Mouse (Mus musculus) kidney, postnatal 0 days (tissue): ENCODE results near the gene Map7. TPM values are rescaled to one million over a fixed set of nuclear protein-coding genes. Genes with fewer than 3 reads are reported as not detected.

Experiments used
- ATAC-seq: fragments of 200-750 bp; cut with Nextera tagmentation; replicated peaks from 2 replicates; pipeline ENCODE4 v1.8.0; 2017; ENCODE audit warnings: low read depth, moderate number of reproducible peaks, moderate TSS enrichment, moderate library complexity; ENCODE audit not compliant: low FRiP score
- DNase-seq: peaks from one replicate; pipeline ENCODE4 v3.0.0-alpha.2; 2016; ENCODE audit warnings: low spot score
- H3K27ac ChIP-seq: fragments of 300-500 bp; sonication (generic); 2 replicates; pipeline ENCODE4 v1.5.1; 2014; ENCODE audit warnings: mild to moderate bottlenecking
- H3K27me3 ChIP-seq: fragments of 300-500 bp; sonication (generic); 2 replicates; pipeline ENCODE4 v1.6.1; 2014; ENCODE audit warnings: low read length, mixed read lengths; ENCODE audit not compliant: insufficient read depth
- H3K36me3 ChIP-seq: fragments of 300-500 bp; sonication (generic); 2 replicates; pipeline ENCODE4 v1.6.1; 2014; ENCODE audit warnings: low read length, mixed read lengths; ENCODE audit not compliant: insufficient read depth
- H3K4me1 ChIP-seq: fragments of 300-500 bp; sonication (generic); replicated peaks from 2 replicates; pipeline ENCODE4 v1.6.1; 2014; ENCODE audit warnings: antibody characterized with exemption, low read length, mixed read lengths; ENCODE audit not compliant: insufficient read depth
- H3K4me2 ChIP-seq: fragments of 300-500 bp; sonication (generic); 2 replicates; pipeline ENCODE4 v1.6.1; 2014; ENCODE audit warnings: mild to moderate bottlenecking, low read length, moderate library complexity, mixed read lengths
- H3K4me3 ChIP-seq: fragments of 300-500 bp; sonication (generic); replicated peaks from 2 replicates; pipeline ENCODE4 v1.5.1; 2014; ENCODE audit warnings: low read depth, low read length
- H3K9ac ChIP-seq: fragments of 300-500 bp; sonication (generic); 2 replicates; pipeline ENCODE4 v1.6.1; 2014; ENCODE audit warnings: low read depth, low read length
- H3K9me3 ChIP-seq: fragments of 300-500 bp; sonication (generic); replicated peaks from 2 replicates; pipeline ENCODE4 v1.6.1; 2016; ENCODE audit warnings: low read length, inconsistent platforms, mixed read lengths
- CTCF ChIP-seq: IDR thresholded peaks from 2 replicates; pipeline ENCODE4 v1.5.1; 2016; ENCODE audit warnings: antibody characterized with exemption, low read depth, mild to moderate bottlenecking, moderate library complexity
- microRNA-seq: library from miRNA; unstranded; fragments of <30 nt; microRNA quantifications from one replicate; pipeline ENCODE4, GENCODE M21; 2016
- polyA plus RNA-seq: library from polyadenylated mRNA; unstranded; fragments of >200 nt; fragmentation: Nextera tagmentation; extraction: Ambion mirVana; gene quantifications from 2 replicates; pipeline ENCODE4 v1.2.1, GENCODE M21; 2015

Gene Map7
- polyA plus RNA-seq, 1 experiment from 2014 or later: 31.2 TPM

GRCm38 (mm10) chr10:20326226-20326625, 178.0 kb downstream of the Map7 start:
- Histone ChIP-seq H3K36me3 (peaks cover 41% of the 10 kb centered on the region), H3K27me3 (no peaks in the 10 kb centered on the region), H3K4me2 (no peak overlapping the region), H3K4me3 (no peak overlapping the region), H3K27ac (no peak overlapping the region), H3K9ac (no peak overlapping the region), H3K4me1 (no peaks in the 10 kb centered on the region), H3K9me3 (no peaks in the 10 kb centered on the region)
- ATAC-seq (no peak), DNase-seq (no peak)
- TF ChIP-seq CTCF: no peak

Small RNA genes within 50 kb of the gene (microRNA-seq; reads per million reads assigned to microRNA genes)
- gene Mir6413: not detected

Other genes with a start within 250 kb of the Map7 start
- 61.1 and 64.8 TPM in 2 replicates for gene Pex7, start 240.8 kb upstream of the Map7 start, polyA plus RNA-seq
- 2.2 and 3.0 TPM in 2 replicates for gene Map3k5, start 214.0 kb upstream of the Map7 start, polyA plus RNA-seq
- 83.9 and 88.3 TPM in 2 replicates for gene Bclaf1, start 164.0 kb downstream of the Map7 start, polyA plus RNA-seq
- 1.0 and 1.5 TPM in 2 replicates for gene Mtfr2, start 199.3 kb downstream of the Map7 start, polyA plus RNA-seq